Mouse (Mus musculus) embryonic fibroblast, embryonic 13.5 days (primary cell): ENCODE results near the gene Cers1.
A peak's percentile ranks its signal among the peaks of the same experiment; 100 is the strongest.

Experiments used
- CTCF ChIP-seq: IDR thresholded peaks from 2 replicates; pipeline ENCODE4 v1.5.1; 2011; ENCODE audit warnings: mild to moderate bottlenecking, control low read depth, low read length, moderate library complexity, borderline replicate concordance; ENCODE audit not compliant: insufficient read depth
- POLR2A ChIP-seq: IDR thresholded peaks from 2 replicates; pipeline ENCODE4 v1.6.1; 2011; ENCODE audit warnings: low read depth, mild to moderate bottlenecking, control low read depth, low read length, moderate library complexity

GRCm38 (mm10) chr8:70353194-70353817 is 37.7 kb downstream of the Cers1 start, which contains the start of gene Upf1:
- TF ChIP-seq CTCF (no peak), POLR2A (peak; percentile 97)
